Mouse (Mus musculus): Measurements from ENCODE around the gene Mapk6. TPM values are rescaled to one million over a fixed set of nuclear protein-coding genes. Genes with fewer than 3 reads are reported as not detected.

Gene Mapk6
- polyA plus RNA-seq, 1 experiment from 2014 or later: 139 TPM

- Histone ChIP-seq H3K27me3 (no peaks in the 10 kb centered on the region), H3K27ac (no peak overlapping the region), H3K36me3 (ENCODE audit: poor library complexity, severe bottlenecking) (no peaks in the 10 kb centered on the region), H3K4me3 (no peak overlapping the region), H3K4me1 (peaks cover 9% of the 10 kb centered on the region; the same call in 1 of the 2 replicates), H3K4me2 (no peak overlapping the region), H3K9ac (no peak overlapping the region), H3K9me3 (replicated peaks) (no peaks in the 10 kb centered on the region)
- no peak for ATAC-seq
- 46% methylated on average over 5 of the region's 5 CpGs for WGBS
These were observed 4.4 kb upstream of the Mapk6 start for GRCm38 (mm10) chr9:75414204-75414603.

- H3K9ac ChIP-seq: no peak overlapping the region
- no peak overlapping the region for H3K4me2 ChIP-seq
- H3K9me3 ChIP-seq (replicated peaks): no peaks in the 10 kb centered on the region
- H3K27ac ChIP-seq: no peak overlapping the region
- H3K27me3 ChIP-seq: no peaks in the 10 kb centered on the region
- ATAC-seq: no peak
- no peak overlapping the region for H3K4me3 ChIP-seq
- peaks cover 12% of the 10 kb centered on the region for H3K4me1 ChIP-seq
- no peaks in the 10 kb centered on the region for H3K36me3 ChIP-seq (ENCODE audit: poor library complexity, severe bottlenecking)
- WGBS: 56% methylated on average over 5 of the region's 5 CpGs
These were observed 3.4 kb upstream of the Mapk6 start for GRCm38 (mm10) chr9:75413206-75413605.

GRCm38 (mm10) chr9:75411584-75411983, 1.8 kb upstream of the Mapk6 start:
- H3K4me1 ChIP-seq: peaks cover 26% of the 10 kb centered on the region
- H3K9me3 ChIP-seq (replicated peaks): no peaks in the 10 kb centered on the region
- H3K27me3 ChIP-seq: no peaks in the 10 kb centered on the region
- no peak for ATAC-seq
- H3K27ac ChIP-seq: no peak overlapping the region
- no peak overlapping the region for H3K4me2 ChIP-seq
- WGBS: 86% methylated on average over 9 of the region's 9 CpGs
- H3K9ac ChIP-seq: no peak overlapping the region
- no peaks in the 10 kb centered on the region for H3K36me3 ChIP-seq (ENCODE audit: poor library complexity, severe bottlenecking)
- H3K4me3 ChIP-seq: no peak overlapping the region

- Histone ChIP-seq H3K27ac (peak overlapping the region; percentile 97; the same call in 1 of the 2 replicates), H3K36me3 (ENCODE audit: poor library complexity, severe bottlenecking) (no peaks in the 10 kb centered on the region), H3K4me1 (peaks cover 33% of the 10 kb centered on the region), H3K4me3 (peak overlapping the region; percentile 97; the same call in 1 of the 2 replicates), H3K4me2 (no peak overlapping the region), H3K9me3 (replicated peaks) (no peaks in the 10 kb centered on the region), H3K9ac (0 out of 2 replicates have a peak overlapping the region, but pooled peaks have one; percentile 96), H3K27me3 (no peaks in the 10 kb centered on the region)
- 74% methylated on average over 6 of the region's 6 CpGs for WGBS
- no peak for ATAC-seq
These were observed 1.2 kb upstream of the Mapk6 start for GRCm38 (mm10) chr9:75410868-75411487.

- Histone ChIP-seq H3K27me3 (no peaks in the 10 kb centered on the region), H3K36me3 (ENCODE audit: poor library complexity, severe bottlenecking) (no peaks in the 10 kb centered on the region), H3K9ac (peak overlapping the region; percentile 96), H3K4me2 (peak overlapping the region; percentile 73), H3K9me3 (replicated peaks) (no peaks in the 10 kb centered on the region), H3K4me1 (peaks cover 48% of the 10 kb centered on the region), H3K4me3 (peak overlapping the region; percentile 97), H3K27ac (peak overlapping the region; percentile 97)
- ATAC-seq: peak; percentile 90
- WGBS: under 1% methylated on average over 58 of the region's 90 CpGs
These were observed 564 bp downstream of the Mapk6 start for GRCm38 (mm10) chr9:75409031-75409851.

- Histone ChIP-seq H3K9me3 (replicated peaks) (no peaks in the 10 kb centered on the region), H3K4me3 (peak overlapping the region; percentile 97), H3K36me3 (ENCODE audit: poor library complexity, severe bottlenecking) (no peaks in the 10 kb centered on the region), H3K4me1 (peaks cover 57% of the 10 kb centered on the region), H3K4me2 (peak overlapping the region; percentile 73), H3K27ac (peak overlapping the region; percentile 97; the same call in 1 of the 2 replicates), H3K27me3 (no peaks in the 10 kb centered on the region), H3K9ac (peak overlapping the region; percentile 96)
- no peak for ATAC-seq
- WGBS: 3% methylated on average over 11 of the region's 11 CpGs
These were observed 1.5 kb downstream of the Mapk6 start for GRCm38 (mm10) chr9:75408204-75408826.

- no peak for ATAC-seq
- H3K9ac ChIP-seq: peak overlapping the region; percentile 96
- H3K4me2 ChIP-seq: peak overlapping the region; percentile 73
- H3K9me3 ChIP-seq (replicated peaks): no peaks in the 10 kb centered on the region
- H3K4me3 ChIP-seq: peak overlapping the region; percentile 97
- H3K4me1 ChIP-seq: peaks cover 62% of the 10 kb centered on the region
- no peaks in the 10 kb centered on the region for H3K36me3 ChIP-seq (ENCODE audit: poor library complexity, severe bottlenecking)
- no peaks in the 10 kb centered on the region for H3K27me3 ChIP-seq
- WGBS: 13% methylated on average over 10 of the region's 10 CpGs
- no peak overlapping the region for H3K27ac ChIP-seq
These were observed 2.0 kb downstream of the Mapk6 start for GRCm38 (mm10) chr9:75407803-75408202.

- Histone ChIP-seq H3K9me3 (replicated peaks) (no peaks in the 10 kb centered on the region), H3K27ac (no peak overlapping the region), H3K9ac (no peak overlapping the region), H3K4me3 (no peak overlapping the region), H3K36me3 (ENCODE audit: poor library complexity, severe bottlenecking) (no peaks in the 10 kb centered on the region), H3K4me1 (peaks cover 77% of the 10 kb centered on the region), H3K27me3 (no peaks in the 10 kb centered on the region), H3K4me2 (no peak overlapping the region)
- no peak for ATAC-seq
- 87% methylated on average over 2 of the region's 2 CpGs for WGBS
These were observed 3.7 kb downstream of the Mapk6 start for GRCm38 (mm10) chr9:75406121-75406520.

GRCm38 (mm10) chr9:75403520-75403919, 6.3 kb downstream of the Mapk6 start:
- H3K4me1 ChIP-seq: peaks cover 75% of the 10 kb centered on the region
- H3K27me3 ChIP-seq: no peaks in the 10 kb centered on the region
- no peak overlapping the region for H3K4me2 ChIP-seq
- no peak overlapping the region for H3K9ac ChIP-seq
- H3K4me3 ChIP-seq: no peak overlapping the region
- no peak for ATAC-seq
- WGBS: 77% methylated on average over 3 of the region's 3 CpGs
- no peaks in the 10 kb centered on the region for H3K9me3 ChIP-seq (replicated peaks)
- H3K36me3 ChIP-seq (ENCODE audit: poor library complexity, severe bottlenecking): peaks cover 4% of the 10 kb centered on the region; the same call in 1 of the 2 replicates
- no peak overlapping the region for H3K27ac ChIP-seq

- Histone ChIP-seq H3K4me2 (no peak overlapping the region), H3K27ac (no peak overlapping the region), H3K9ac (0 out of 2 replicates have a peak overlapping the region, but pooled peaks have one; percentile 21), H3K4me1 (peaks cover 59% of the 10 kb centered on the region), H3K27me3 (no peaks in the 10 kb centered on the region), H3K4me3 (no peak overlapping the region), H3K36me3 (ENCODE audit: poor library complexity, severe bottlenecking) (peaks cover 21% of the 10 kb centered on the region), H3K9me3 (replicated peaks) (no peaks in the 10 kb centered on the region)
- WGBS: 81% methylated on average over 20 of the region's 20 CpGs
- no peak for ATAC-seq
These were observed 8.0 kb downstream of the Mapk6 start for GRCm38 (mm10) chr9:75401593-75402504.

- Histone ChIP-seq H3K27ac (no peak overlapping the region), H3K9ac (no peak overlapping the region), H3K4me3 (no peak overlapping the region), H3K9me3 (replicated peaks) (no peaks in the 10 kb centered on the region), H3K4me2 (no peak overlapping the region), H3K4me1 (peaks cover 47% of the 10 kb centered on the region), H3K36me3 (ENCODE audit: poor library complexity, severe bottlenecking) (peaks cover 33% of the 10 kb centered on the region), H3K27me3 (no peaks in the 10 kb centered on the region)
- 55% methylated on average over 5 of the region's 5 CpGs for WGBS
- ATAC-seq: no peak
These were observed 9.2 kb downstream of the Mapk6 start for GRCm38 (mm10) chr9:75400639-75401038.
